Mouse (Mus musculus): ENCODE measurements around the gene Ddx58.

Gene Ddx58

GRCm38 (mm10) chr4:40239409-40240271, at the start of gene Ddx58:
TSS of gene Ddx58 (minus strand) at chr4:40239828.
- peak; percentile 58 for DNase-seq (ENCODE audit: low spot score)

- no peak for DNase-seq (ENCODE audit: low spot score)
These were observed 49.4 kb upstream of the Ddx58 start for GRCm38 (mm10) chr4:40289046-40289445.

GRCm38 (mm10) chr4:40287415-40287814, 47.8 kb upstream of the Ddx58 start:
- DNase-seq (ENCODE audit: low spot score): no peak

- peak; percentile 70 for DNase-seq (ENCODE audit: low spot score)
These were observed 46.0 kb upstream of the Ddx58 start for GRCm38 (mm10) chr4:40285582-40285981.

- peak; percentile 89 for DNase-seq (ENCODE audit: low spot score)
These were observed 39.8 kb upstream of the Ddx58 start, which contains the start of gene Ndufb6 for GRCm38 (mm10) chr4:40279276-40279900. TSS of gene Ndufb6 (minus strand) at chr4:40279421.

- no peak for DNase-seq (ENCODE audit: low spot score)
These were observed 39.2 kb upstream of the Ddx58 start for GRCm38 (mm10) chr4:40278880-40279275.

GRCm38 (mm10) chr4:40269430-40270032, 29.9 kb upstream of the Ddx58 start, which contains the start of the genes Smim27 and Topors:
TSS of gene Smim27 (plus strand) at chr4:40269579.
TSS of gene Topors (minus strand) at chr4:40269850.
- DNase-seq (ENCODE audit: low spot score): peak; percentile 93

GRCm38 (mm10) chr4:40268835-40269234, 29.2 kb upstream of the Ddx58 start:
- DNase-seq (ENCODE audit: low spot score): peak; percentile 11

- DNase-seq (ENCODE audit: low spot score): peak; percentile 86
These were observed 28.7 kb upstream of the Ddx58 start for GRCm38 (mm10) chr4:40268204-40268813.

- no peak for DNase-seq (ENCODE audit: low spot score)
These were observed 28.1 kb upstream of the Ddx58 start for GRCm38 (mm10) chr4:40267681-40268080.

- no peak for DNase-seq (ENCODE audit: low spot score)
These were observed 24.7 kb upstream of the Ddx58 start for GRCm38 (mm10) chr4:40264321-40264720.

- DNase-seq (ENCODE audit: low spot score): no peak
These were observed 14.9 kb upstream of the Ddx58 start for GRCm38 (mm10) chr4:40254385-40255103.

- DNase-seq (ENCODE audit: low spot score): no peak
These were observed 14.1 kb upstream of the Ddx58 start for GRCm38 (mm10) chr4:40253766-40254165.

GRCm38 (mm10) chr4:40250984-40251383, 11.4 kb upstream of the Ddx58 start:
- DNase-seq (ENCODE audit: low spot score): no peak

GRCm38 (mm10) chr4:40244035-40244434, 4.4 kb upstream of the Ddx58 start:
- peak; percentile 26 for DNase-seq (ENCODE audit: low spot score)

GRCm38 (mm10) chr4:40243006-40243405, 3.4 kb upstream of the Ddx58 start:
- no peak for DNase-seq (ENCODE audit: low spot score)

GRCm38 (mm10) chr4:40241928-40242327, 2.3 kb upstream of the Ddx58 start:
- no peak for DNase-seq (ENCODE audit: low spot score)

- peak; percentile 3 for DNase-seq (ENCODE audit: low spot score)
These were observed 680 bp upstream of the Ddx58 start for GRCm38 (mm10) chr4:40240272-40240744.

- DNase-seq (ENCODE audit: low spot score): peak; percentile 80
These were observed 882 bp downstream of the Ddx58 start for GRCm38 (mm10) chr4:40238483-40239408.

GRCm38 (mm10) chr4:40236829-40237228, 2.8 kb downstream of the Ddx58 start:
- peak; percentile 9 for DNase-seq (ENCODE audit: low spot score)
